Mouse (Mus musculus) megakaryocyte, embryonic 14.5 days (primary cell): ENCODE results near the gene Thpo.

Experiments
- FLI1 ChIP-seq: IDR thresholded peaks from 2 replicates; pipeline ENCODE4 v1.6.1; 2012; ENCODE audit warnings: low read length, inconsistent platforms, mixed read lengths
- GATA1 ChIP-seq: IDR thresholded peaks from 3 replicates; pipeline ENCODE4 v1.6.1; 2012; ENCODE audit warnings: mixed read lengths, low read length, inconsistent platforms, borderline replicate concordance

DNA sequence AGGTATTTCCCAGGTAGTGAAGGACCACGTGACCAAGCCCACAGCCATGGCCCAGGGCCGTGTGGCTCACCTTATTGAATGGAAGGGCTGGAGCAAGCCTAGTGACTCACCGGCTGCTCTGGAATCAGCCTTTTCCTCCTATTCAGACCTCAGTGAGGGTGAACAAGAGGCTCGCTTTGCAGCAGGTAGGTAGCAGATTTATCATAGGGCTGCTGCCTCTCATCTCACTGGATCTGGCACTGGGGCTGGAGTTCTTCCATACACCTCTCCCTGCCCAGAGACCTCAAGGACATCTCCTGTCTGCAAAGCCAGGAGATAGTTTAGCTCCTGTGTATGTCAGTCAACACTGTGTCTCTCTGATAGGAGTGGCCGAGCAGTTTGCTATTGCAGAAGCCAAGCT is 35.0 kb downstream of the Thpo start:
- TF ChIP-seq GATA1 (no peak), FLI1 (no peak)
